Mouse (Mus musculus) MEL (cell line): Measurements from ENCODE around the gene Actn3.

Source experiments
- CTCF ChIP-seq, 3 experiments: IDR thresholded peaks in 2 of 3; conservative IDR thresholded peaks in 1 of 3; 2 replicates each; pipeline ENCODE4 v1.5.1; 2011 to 2012; ENCODE audit warnings: low read length in 3 of 3, low read depth in 2 of 3, mild to moderate bottlenecking in 2 of 3, improper control_type of control experiment in 1 of 3, inconsistent platforms in 1 of 3, mixed read lengths in 1 of 3, moderate library complexity in 1 of 3; ENCODE audit not compliant: control insufficient read depth in 1 of 3, insufficient read depth in 1 of 3, poor library complexity in 1 of 3, severe bottlenecking in 1 of 3
- E2F4 ChIP-seq: IDR thresholded peaks from 2 replicates; pipeline ENCODE4 v1.6.1; 2011; ENCODE audit warnings: low read depth, low read length, improper control_type of control experiment, borderline replicate concordance
- EP300 ChIP-seq, 2 experiments: IDR thresholded peaks; 2 replicates each; pipeline ENCODE4 v1.6.1; 2011; ENCODE audit warnings: improper control_type of control experiment in 2 of 2, low read length in 2 of 2, low read depth in 1 of 2, mild to moderate bottlenecking in 1 of 2
- JUND ChIP-seq: IDR thresholded peaks from 2 replicates; pipeline ENCODE4 v1.6.1; 2011; ENCODE audit warnings: low read depth, mild to moderate bottlenecking, improper control_type of control experiment, low read length
- KAT2A ChIP-seq: conservative IDR thresholded peaks from 2 replicates; pipeline ENCODE4 v1.6.1; 2012; ENCODE audit warnings: low read depth, low read length, improper control_type of control experiment, inconsistent platforms
- MAFK ChIP-seq: IDR thresholded peaks from 2 replicates; pipeline ENCODE4 v1.6.1; 2011; ENCODE audit warnings: low read depth, mild to moderate bottlenecking, low read length, improper control_type of control experiment, borderline replicate concordance
- POLR2A ChIP-seq, 2 experiments: IDR thresholded peaks; 2 replicates each; pipeline ENCODE4 v1.6.1; 2011 to 2012; ENCODE audit warnings: low read length in 2 of 2, mild to moderate bottlenecking in 2 of 2, control low read depth in 1 of 2, improper control_type of control experiment in 1 of 2, low read depth in 1 of 2, moderate library complexity in 1 of 2; ENCODE audit not compliant: control insufficient read depth in 1 of 2, insufficient read depth in 1 of 2, poor library complexity in 1 of 2
- SIN3A ChIP-seq: IDR thresholded peaks from 2 replicates; pipeline ENCODE4 v1.6.1; 2012; ENCODE audit warnings: low read length, improper control_type of control experiment, inconsistent platforms
- TBP ChIP-seq: IDR thresholded peaks from 2 replicates; pipeline ENCODE4 v1.8.0; 2011; ENCODE audit warnings: low read depth, low read length, improper control_type of control experiment
- TCF12 ChIP-seq: IDR thresholded peaks from 2 replicates; pipeline ENCODE4 v1.6.1; 2014; ENCODE audit warnings: low read depth, mild to moderate bottlenecking, inconsistent platforms, low read length, improper control_type of control experiment, moderate library complexity
- ZMIZ1 ChIP-seq: IDR thresholded peaks from 2 replicates; pipeline ENCODE4 v1.6.1; 2012; ENCODE audit warnings: low read depth, mild to moderate bottlenecking, inconsistent platforms, low read length, improper control_type of control experiment, moderate library complexity

- no peak for TF ChIP-seq POLR2A (IDR thresholded peaks at IDR 0.05; ENCODE audit: control insufficient read depth in 1 of 2, insufficient read depth in 1 of 2, low read depth in 1 of 2, low read length in 2 of 2, poor library complexity in 1 of 2)
- no peak for TF ChIP-seq SIN3A
- TF ChIP-seq EP300 (IDR thresholded peaks at IDR 0.05; ENCODE audit: low read depth in 1 of 2, low read length in 2 of 2) = no peak
- TF ChIP-seq CTCF (IDR thresholded peaks at IDR 0.05 in 2 of 3, conservative IDR thresholded peaks at IDR 0.05 in 1 of 3; ENCODE audit: control insufficient read depth in 1 of 3, insufficient read depth in 1 of 3, low read depth in 2 of 3, low read length in 3 of 3, poor library complexity in 1 of 3, severe bottlenecking in 1 of 3) = no peak
- no peak for TF ChIP-seq ZMIZ1
- no peak for TF ChIP-seq TCF12
- TF ChIP-seq KAT2A = no peak
- no peak for TF ChIP-seq JUND
- no peak for TF ChIP-seq E2F4
- TF ChIP-seq MAFK = no peak
- TF ChIP-seq TBP = no peak
These were observed 954 bp downstream of the Actn3 start for GRCm38 (mm10) chr19:4876755-4877154.
